Mouse (Mus musculus) lung, adult 2 months (tissue): ENCODE results near the gene Map4. TPM values are rescaled to one million over a fixed set of nuclear protein-coding genes. Genes with fewer than 3 reads are reported as not detected.
"Not testable (repeated sequence)": the region's sequence is repeated elsewhere in the genome, so short reads cannot be mapped to it uniquely, and the experiment has no call there.

Experiments used
- DNase-seq: peaks from one replicate; pipeline ENCODE4 v3.0.0; 2022
- H3K4me1 ChIP-seq: fragments of 200-500 bp; 2 replicates; pipeline ENCODE4 v1.6.1; 2011; ENCODE audit warnings: low read length; ENCODE audit not compliant: control insufficient read depth, insufficient read depth
- H3K4me3 ChIP-seq: fragments of 200-500 bp; replicated peaks from 2 replicates; pipeline ENCODE3; 2011; ENCODE audit warnings: low read depth, mild to moderate bottlenecking, control low read depth, low read length; ENCODE audit errors: extremely low read depth
- CTCF ChIP-seq: fragments of 200-500 bp; IDR thresholded peaks from 2 replicates; pipeline ENCODE4 v1.5.1; 2011; ENCODE audit warnings: mild to moderate bottlenecking, low read length, control low read depth; ENCODE audit not compliant: insufficient read depth
- POLR2A ChIP-seq: fragments of 200-500 bp; IDR thresholded peaks from 2 replicates; pipeline ENCODE4 v1.6.1; 2011; ENCODE audit warnings: low read depth, mild to moderate bottlenecking, control low read depth, low read length, borderline replicate concordance; ENCODE audit errors: extremely low read depth
- WGBS: fragments of 180-500 bp; shearing (Covaris S2); methylation state at CpG from one replicate; pipeline ENCODE4 v1.1.7; 2018; 5-methylcytosine and 5-hydroxymethylcytosine counted together
- polyA plus RNA-seq: library from polyadenylated mRNA; depleted of rRNA; stranded (reverse); fragments of >200 nt; gene quantifications from 2 replicates; pipeline ENCODE4 v1.2.3, GENCODE M21; 2012

Gene Map4
- polyA plus RNA-seq, 1 experiment = 275 TPM

DNA sequence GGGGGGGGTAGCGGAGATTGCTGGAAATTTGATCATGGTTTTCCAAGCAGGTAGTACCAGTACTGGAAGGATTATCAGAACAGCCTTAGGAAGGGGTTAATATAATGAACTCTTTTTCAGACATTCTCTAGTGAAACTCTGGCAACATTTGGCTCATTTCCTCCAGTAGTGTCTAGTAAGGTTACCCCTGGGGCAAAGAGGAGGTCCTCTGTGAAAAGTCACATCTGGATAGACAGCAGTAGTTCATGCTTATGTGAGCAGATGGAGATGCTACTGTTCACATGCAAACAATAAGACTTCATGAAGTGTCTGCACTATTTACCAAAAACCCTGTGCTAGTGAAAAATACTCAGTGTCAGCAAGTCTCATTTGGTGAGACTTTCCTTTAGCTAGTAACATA lies 125.9 kb downstream of the Map4 start:
- DNase-seq = no peak
- WGBS = 93% methylated on average over 1 of the region's 1 CpGs
- TF ChIP-seq POLR2A (no peak), CTCF (no peak)

DNA sequence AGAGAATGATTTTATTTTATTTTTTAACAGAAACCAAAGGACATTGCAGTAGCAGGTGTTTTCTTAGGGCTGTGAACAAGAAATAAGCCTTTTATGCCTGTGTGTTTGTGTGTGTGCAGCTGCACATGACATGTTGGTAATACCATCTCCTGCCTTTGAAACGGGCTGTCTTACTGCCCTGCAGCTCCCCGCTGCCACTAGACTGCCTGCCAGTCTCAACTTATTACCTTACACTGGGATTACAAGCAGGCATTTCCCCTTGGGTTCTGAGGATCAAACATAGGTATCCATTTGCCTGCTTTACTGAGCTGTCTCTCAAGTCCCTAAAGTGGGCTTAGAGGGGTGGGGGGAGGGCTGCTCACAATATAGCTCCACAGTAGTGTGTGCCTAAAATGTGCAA lies 129.5 kb downstream of the Map4 start:
- TF ChIP-seq POLR2A = no peak
- TF ChIP-seq CTCF = no peak
- Histone ChIP-seq H3K4me1 (no peaks in the 10 kb centered on the region), H3K4me3 (no peak overlapping the region)
- no peak for DNase-seq
- 86% methylated on average over 2 of the region's 2 CpGs for WGBS

More for the DNA sequence above, 125.9 kb downstream of the Map4 start:
- Histone ChIP-seq H3K4me3 (no peak overlapping the region), H3K4me1 (no peaks in the 10 kb centered on the region)

DNA sequence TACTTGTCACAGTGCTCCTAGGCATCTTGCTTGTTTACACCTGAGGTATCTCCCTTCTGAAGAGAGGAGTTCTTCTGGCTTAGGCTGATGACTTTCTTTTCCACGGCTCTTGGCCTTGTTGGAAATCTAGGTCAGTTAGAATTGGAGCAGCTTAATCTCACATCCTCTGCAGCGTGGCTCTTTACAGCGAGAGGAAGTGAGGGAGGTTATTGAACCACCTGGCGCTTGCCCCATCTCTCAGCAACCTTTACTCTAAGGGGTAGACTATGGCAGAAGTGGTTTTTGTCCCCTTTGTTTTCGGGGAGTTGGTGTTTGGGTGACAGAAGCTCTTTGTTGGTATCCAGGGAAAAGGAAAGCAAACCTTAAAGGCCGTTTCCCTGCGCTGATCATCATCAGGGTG lies 131.1 kb downstream of the Map4 start:
- TF ChIP-seq POLR2A (no peak), CTCF (no peak)
- DNase-seq = no peak
- H3K4me3 ChIP-seq = no peak overlapping the region
- WGBS = 80% methylated on average over 7 of the region's 7 CpGs
- H3K4me1 ChIP-seq = no peaks in the 10 kb centered on the region

DNA sequence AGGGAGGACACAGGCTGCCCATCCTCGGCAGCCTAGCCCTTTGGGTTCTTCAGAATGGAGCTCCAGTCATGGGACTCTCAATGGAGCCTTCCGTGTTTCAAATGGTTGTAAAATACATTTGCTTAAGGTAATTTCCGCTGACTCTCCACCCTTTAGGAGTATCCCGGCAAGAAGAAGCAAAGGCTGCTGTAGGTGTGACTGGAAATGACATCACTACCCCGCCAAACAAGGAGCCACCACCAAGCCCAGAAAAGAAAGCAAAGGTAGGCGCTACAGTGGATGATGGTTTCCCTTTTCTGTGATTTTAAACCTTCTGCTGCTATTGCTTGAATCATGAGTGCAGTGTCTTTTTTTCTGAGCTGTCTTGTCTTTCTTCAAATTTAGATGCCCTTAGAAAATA lies 131.6 kb downstream of the Map4 start:
- DNase-seq = no peak
- no peak for TF ChIP-seq POLR2A
- TF ChIP-seq CTCF = no peak
- Histone ChIP-seq H3K4me3 (no peak overlapping the region), H3K4me1 (no peaks in the 10 kb centered on the region)
- WGBS = 83% methylated on average over 6 of the region's 6 CpGs

DNA sequence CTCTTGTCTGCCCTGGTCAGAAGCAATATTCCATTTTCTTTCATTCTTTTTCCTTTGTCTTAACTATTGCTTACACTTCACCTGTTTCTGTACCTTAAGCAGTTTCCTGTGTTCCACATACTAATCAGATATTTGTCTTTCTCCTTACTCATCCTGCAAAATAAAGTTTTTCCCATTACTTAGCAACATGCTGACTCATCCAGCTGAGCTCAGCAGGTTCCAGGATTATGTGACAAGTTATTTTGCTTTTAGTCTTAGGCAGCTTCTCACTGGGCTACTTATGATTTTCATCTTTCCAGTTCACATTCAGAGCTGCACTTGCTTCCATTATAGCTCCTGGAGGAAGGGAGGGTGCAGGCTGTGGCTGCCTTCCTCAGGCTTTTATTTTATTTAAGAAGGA lies 133.4 kb downstream of the Map4 start:
- no peaks in the 10 kb centered on the region for H3K4me1 ChIP-seq
- no peak overlapping the region for H3K4me3 ChIP-seq
- no peak for TF ChIP-seq CTCF
- no peak for TF ChIP-seq POLR2A

DNA sequence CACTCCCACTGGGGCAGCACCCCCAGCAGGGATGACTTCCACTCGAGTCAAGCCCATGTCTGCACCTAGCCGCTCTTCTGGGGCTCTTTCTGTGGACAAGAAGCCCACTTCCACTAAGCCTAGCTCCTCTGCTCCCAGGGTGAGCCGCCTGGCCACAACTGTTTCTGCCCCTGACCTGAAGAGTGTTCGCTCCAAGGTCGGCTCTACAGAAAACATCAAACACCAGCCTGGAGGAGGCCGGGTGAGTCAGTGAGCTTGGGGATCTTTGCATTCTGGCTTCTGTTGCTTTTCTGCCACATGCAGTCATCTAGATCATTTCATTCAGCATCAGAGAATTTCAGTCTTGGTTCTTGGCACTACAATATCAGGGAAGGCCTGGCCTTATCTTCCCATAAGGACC lies 137.5 kb downstream of the Map4 start:
- no peaks in the 10 kb centered on the region for H3K4me1 ChIP-seq
- H3K4me3 ChIP-seq = no peak overlapping the region
- no peak for TF ChIP-seq CTCF
- TF ChIP-seq POLR2A = no peak
- 90% methylated on average over 6 of the region's 6 CpGs for WGBS
- DNase-seq = no peak

More for the DNA sequence above, 133.4 kb downstream of the Map4 start:
- no peak for DNase-seq

DNA sequence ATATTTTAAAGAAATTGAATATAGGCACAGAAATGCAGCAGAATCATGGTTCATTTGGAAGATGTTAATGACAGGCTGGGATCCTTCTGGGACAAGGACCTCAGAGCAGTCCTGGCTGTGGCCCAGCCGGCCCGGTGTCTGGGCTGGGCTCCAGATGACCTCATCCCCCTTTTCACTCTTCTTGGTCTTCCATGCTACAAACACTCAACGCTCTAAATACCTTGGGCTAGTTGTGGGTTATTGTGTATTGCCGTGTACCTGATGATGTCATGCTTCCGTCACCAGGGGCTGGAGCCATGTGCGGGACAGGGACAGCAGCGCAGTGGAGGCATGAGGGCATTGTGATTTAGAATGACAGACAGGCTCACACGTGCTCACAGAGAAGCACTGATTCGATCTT lies 139.1 kb downstream of the Map4 start:
- Histone ChIP-seq H3K4me3 (no peak overlapping the region), H3K4me1 (no peaks in the 10 kb centered on the region)
- 46% methylated on average over 9 of the region's 9 CpGs for WGBS
- no peak for DNase-seq
- no peak for TF ChIP-seq POLR2A
- no peak for TF ChIP-seq CTCF

DNA sequence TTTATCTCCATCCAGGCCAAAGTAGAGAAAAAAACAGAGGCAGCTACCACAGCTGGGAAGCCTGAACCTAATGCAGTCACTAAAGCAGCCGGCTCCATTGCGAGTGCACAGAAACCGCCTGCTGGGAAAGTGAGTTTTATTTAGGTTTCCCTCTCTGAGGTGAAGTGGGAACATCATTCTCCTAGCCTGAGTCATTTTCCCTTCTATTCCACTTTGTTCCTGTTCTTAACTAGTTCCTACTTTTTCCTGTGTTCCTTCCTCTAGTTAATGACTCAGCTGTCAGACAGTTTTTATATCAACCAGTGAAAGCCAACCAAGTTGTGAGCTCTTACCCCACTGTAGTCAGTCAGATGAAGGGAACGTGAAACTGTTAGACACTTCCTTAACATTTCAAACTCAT lies 139.8 kb downstream of the Map4 start:
- Histone ChIP-seq H3K4me1 (no peaks in the 10 kb centered on the region), H3K4me3 (no peak overlapping the region)
- TF ChIP-seq CTCF = no peak
- TF ChIP-seq POLR2A = no peak
- 72% methylated on average over 4 of the region's 4 CpGs for WGBS
- no peak for DNase-seq

DNA sequence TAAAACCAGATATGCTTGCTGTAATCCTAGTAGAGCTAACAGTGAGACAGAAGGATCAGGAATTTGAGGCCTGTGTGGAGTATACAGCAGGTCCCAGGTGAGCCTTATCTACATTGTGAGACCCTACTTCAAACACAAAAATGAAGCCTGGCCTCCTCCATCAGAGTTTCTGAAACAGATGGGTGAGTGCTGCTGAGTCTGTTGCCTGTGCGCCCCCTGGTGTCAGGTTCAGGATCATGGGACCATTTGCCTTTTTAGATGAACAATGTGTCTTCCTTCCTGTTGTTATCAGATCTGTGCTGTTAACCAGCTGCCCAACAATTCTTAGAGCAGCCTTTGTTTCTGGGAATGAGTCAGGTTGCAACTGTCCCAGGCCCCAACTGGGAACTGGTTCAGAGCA lies 140.6 kb downstream of the Map4 start:
- TF ChIP-seq CTCF = peak; percentile 90
- TF ChIP-seq POLR2A = no peak
- H3K4me3 ChIP-seq = no peak overlapping the region
- H3K4me1 ChIP-seq = no peaks in the 10 kb centered on the region
- WGBS = 12% methylated on average over 1 of the region's 1 CpGs
- DNase-seq = peak; percentile 64

DNA sequence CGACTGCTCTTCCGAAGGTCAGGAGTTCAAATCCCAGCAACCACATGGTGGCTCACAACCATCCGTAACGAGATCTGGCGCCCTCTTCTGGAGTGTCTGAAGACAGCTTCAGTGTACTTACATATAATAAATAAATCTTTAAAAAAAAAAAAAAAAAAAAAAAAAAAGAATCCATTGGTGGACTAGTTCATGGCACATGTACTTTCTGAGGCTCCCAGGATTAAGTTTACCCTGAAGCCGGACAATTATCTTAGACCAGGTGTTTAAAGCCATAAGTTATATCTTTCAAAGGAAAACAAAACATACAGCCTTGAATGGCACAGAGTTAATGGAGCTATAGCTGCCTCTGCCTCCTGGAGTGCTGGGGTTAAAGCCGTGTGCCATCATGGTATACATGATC lies 145.2 kb downstream of the Map4 start:
- DNase-seq = not testable (repeated sequence)
- WGBS = 73% methylated on average over 6 of the region's 7 CpGs

DNA sequence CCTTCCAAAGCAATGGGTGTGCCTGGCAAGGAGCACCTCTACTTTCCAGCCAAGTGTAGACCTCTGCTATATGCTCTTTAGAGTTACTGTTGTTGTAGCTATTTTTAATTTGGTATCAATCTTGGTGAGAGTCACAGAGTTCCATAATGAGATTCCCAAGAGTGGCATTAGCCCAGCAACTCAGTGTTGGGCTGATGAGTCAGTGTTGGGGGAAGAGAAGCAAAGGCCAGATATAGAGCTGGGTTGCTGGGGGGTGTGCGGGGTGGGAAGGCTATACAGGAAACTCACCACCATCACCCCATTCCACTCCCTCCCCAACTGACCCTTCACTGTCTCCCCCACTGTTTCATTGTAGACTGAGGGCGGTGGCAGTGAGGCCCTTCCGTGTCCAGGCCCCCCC lies 149.8 kb downstream of the Map4 start:
- DNase-seq = no peak
- WGBS = 79% methylated on average over 3 of the region's 3 CpGs
- Histone ChIP-seq H3K4me3 (no peak overlapping the region), H3K4me1 (no peaks in the 10 kb centered on the region)
- no peak for TF ChIP-seq CTCF
- no peak for TF ChIP-seq POLR2A

More for the DNA sequence above, 145.2 kb downstream of the Map4 start:
- H3K4me1 ChIP-seq, H3K4me3 ChIP-seq: not testable (repeated sequence)
